Mouse (Mus musculus): ENCODE measurements around the gene Slc39a8. TPM values are rescaled to one million over a fixed set of nuclear protein-coding genes. Genes with fewer than 3 reads are reported as not detected.
A peak's percentile ranks its signal among the peaks of the same experiment; 100 is the strongest.

The Slc39a8 gene
- total RNA-seq (2021) (1 to 10 TPM; 5.3 to 7.1 TPM), polyA plus RNA-seq (2012; rRNA removed) (2.8 and 4.6 TPM in 2 replicates)
- long read RNA-seq, transcript Slc39a8-206 (9 exons, 3,383 nt) = major isoform, 5 of 8 reads
- long read RNA-seq, partial matches to known transcripts = 0 of 8 reads
- long read RNA-seq, other reads (novel, unspliced or antisense) = 0 of 8 reads

GRCm38 (mm10) chr3:135825016-135825753 is at the start of gene Slc39a8:
Slc39a8 (plus strand) TSS chr3:135825279.
- Histone ChIP-seq H3K4me1 (ENCODE audit: control insufficient read depth, insufficient read depth, low read length) (no peaks in the 10 kb centered on the region), H3K36me3 (ENCODE audit: control insufficient read depth, insufficient read depth, low read length) (no peaks in the 10 kb centered on the region), H3K4me3 (peak within 1 kb of the TSS; percentile 65), H3K27me3 (ENCODE audit: control insufficient read depth, insufficient read depth, low read length) (no peaks in the 10 kb centered on the region; the same call in 1 of the 2 replicates), H3K9ac (ENCODE audit: low read depth, low read length) (peak within 1 kb of the TSS; percentile 62), H3K79me2 (replicated peaks; ENCODE audit: control insufficient read depth, insufficient read depth, low read length) (no peaks in the 10 kb centered on the region), H3K27ac (peak within 1 kb of the TSS; percentile 49; the same call in 1 of the 2 replicates)
- TF ChIP-seq POLR2A (IDR thresholded peaks at IDR 0.05; ENCODE audit: insufficient read depth, low read depth, low read length) = no peak
- peak; percentile 61 for TF ChIP-seq CTCF (IDR thresholded peaks at IDR 0.05)
- intact Hi-C loops (cut with DNase I) = no loop called here
- 5% methylated on average over 22 of the region's 22 CpGs for WGBS
- DNase-seq = peak; percentile 79 to 84

GRCm38 (mm10) chr3:135785065-135785464 is 40.0 kb upstream of the Slc39a8 start:
- no peak overlapping the region for H3K4me3 ChIP-seq
- intact Hi-C loops (cut with DNase I) = no loop called here
- H3K4me1 ChIP-seq (ENCODE audit: control insufficient read depth, insufficient read depth, low read length) = no peaks in the 10 kb centered on the region
- no peaks in the 10 kb centered on the region for H3K36me3 ChIP-seq (ENCODE audit: control insufficient read depth, insufficient read depth, low read length)
- WGBS = 67% methylated on average over 7 of the region's 7 CpGs
- DNase-seq = no peak
- H3K9ac ChIP-seq (ENCODE audit: low read depth, low read length) = no peak overlapping the region
- no peaks in the 10 kb centered on the region for H3K27me3 ChIP-seq (ENCODE audit: control insufficient read depth, insufficient read depth, low read length)
- no peaks in the 10 kb centered on the region for H3K79me2 ChIP-seq (replicated peaks; ENCODE audit: control insufficient read depth, insufficient read depth, low read length)
- TF ChIP-seq EP300 (IDR thresholded peaks at IDR 0.05; ENCODE audit: insufficient read depth, low read depth, low read length) = no peak
- TF ChIP-seq CTCF (IDR thresholded peaks at IDR 0.05) = no peak
- no peak for TF ChIP-seq POLR2A (IDR thresholded peaks at IDR 0.05; ENCODE audit: insufficient read depth, low read depth, low read length)
- H3K27ac ChIP-seq = no peak overlapping the region

- Histone ChIP-seq H3K79me2 (replicated peaks; ENCODE audit: control insufficient read depth, insufficient read depth, low read length) (no peaks in the 10 kb centered on the region), H3K36me3 (ENCODE audit: control insufficient read depth, insufficient read depth, low read length) (no peaks in the 10 kb centered on the region), H3K9ac (ENCODE audit: low read depth, low read length) (no peak overlapping the region), H3K27me3 (ENCODE audit: control insufficient read depth, insufficient read depth, low read length) (no peaks in the 10 kb centered on the region), H3K4me3 (no peak overlapping the region), H3K4me1 (ENCODE audit: control insufficient read depth, insufficient read depth, low read length) (no peaks in the 10 kb centered on the region), H3K27ac (no peak overlapping the region)
- TF ChIP-seq CTCF (IDR thresholded peaks at IDR 0.05) = no peak
- no peak for TF ChIP-seq EP300 (IDR thresholded peaks at IDR 0.05; ENCODE audit: insufficient read depth, low read depth, low read length)
- TF ChIP-seq POLR2A (IDR thresholded peaks at IDR 0.05; ENCODE audit: insufficient read depth, low read depth, low read length) = no peak
- no peak for DNase-seq
- 69% methylated on average over 6 of the region's 6 CpGs for WGBS
- intact Hi-C loops (cut with DNase I) = no loop called here
Observed at GRCm38 (mm10) chr3:135796117-135796516, 29.0 kb upstream of the Slc39a8 start.

- H3K79me2 ChIP-seq (replicated peaks; ENCODE audit: control insufficient read depth, insufficient read depth, low read length) = no peaks in the 10 kb centered on the region
- no peak overlapping the region for H3K4me3 ChIP-seq
- H3K36me3 ChIP-seq (ENCODE audit: control insufficient read depth, insufficient read depth, low read length) = no peaks in the 10 kb centered on the region
- H3K27me3 ChIP-seq (ENCODE audit: control insufficient read depth, insufficient read depth, low read length) = no peaks in the 10 kb centered on the region
- H3K4me1 ChIP-seq (ENCODE audit: control insufficient read depth, insufficient read depth, low read length) = no peaks in the 10 kb centered on the region
- intact Hi-C loops (cut with DNase I) = no loop called here
- H3K27ac ChIP-seq = no peak overlapping the region
- no peak for DNase-seq
- no peak overlapping the region for H3K9ac ChIP-seq (ENCODE audit: low read depth, low read length)
- 63% methylated on average over 3 of the region's 3 CpGs for WGBS
- no peak for TF ChIP-seq EP300 (IDR thresholded peaks at IDR 0.05; ENCODE audit: insufficient read depth, low read depth, low read length)
- no peak for TF ChIP-seq CTCF (IDR thresholded peaks at IDR 0.05)
- TF ChIP-seq POLR2A (IDR thresholded peaks at IDR 0.05; ENCODE audit: insufficient read depth, low read depth, low read length) = no peak
Observed at GRCm38 (mm10) chr3:135798241-135798640, 26.8 kb upstream of the Slc39a8 start.

- no peaks in the 10 kb centered on the region for H3K36me3 ChIP-seq (ENCODE audit: control insufficient read depth, insufficient read depth, low read length)
- DNase-seq = no peak
- no peak overlapping the region for H3K27ac ChIP-seq
- TF ChIP-seq POLR2A (IDR thresholded peaks at IDR 0.05; ENCODE audit: insufficient read depth, low read depth, low read length) = no peak
- TF ChIP-seq CTCF (IDR thresholded peaks at IDR 0.05) = no peak
- no peak for TF ChIP-seq EP300 (IDR thresholded peaks at IDR 0.05; ENCODE audit: insufficient read depth, low read depth, low read length)
- H3K79me2 ChIP-seq (replicated peaks; ENCODE audit: control insufficient read depth, insufficient read depth, low read length) = no peaks in the 10 kb centered on the region
- H3K27me3 ChIP-seq (ENCODE audit: control insufficient read depth, insufficient read depth, low read length) = no peaks in the 10 kb centered on the region
- no peak overlapping the region for H3K9ac ChIP-seq (ENCODE audit: low read depth, low read length)
- intact Hi-C loops (cut with DNase I) = no loop called here
- no peak overlapping the region for H3K4me3 ChIP-seq
- WGBS = 45% methylated on average over 1 of the region's 1 CpGs
- H3K4me1 ChIP-seq (ENCODE audit: control insufficient read depth, insufficient read depth, low read length) = no peaks in the 10 kb centered on the region
Observed at GRCm38 (mm10) chr3:135798665-135799064, 26.4 kb upstream of the Slc39a8 start.

- DNase-seq = no peak
- 89% methylated on average over 14 of the region's 14 CpGs for WGBS
- no peak overlapping the region for H3K4me3 ChIP-seq
- H3K9ac ChIP-seq (ENCODE audit: low read depth, low read length) = no peak overlapping the region
- H3K27ac ChIP-seq = no peak overlapping the region
- no peaks in the 10 kb centered on the region for H3K4me1 ChIP-seq (ENCODE audit: control insufficient read depth, insufficient read depth, low read length)
- no peaks in the 10 kb centered on the region for H3K79me2 ChIP-seq (replicated peaks; ENCODE audit: control insufficient read depth, insufficient read depth, low read length)
- TF ChIP-seq POLR2A (IDR thresholded peaks at IDR 0.05; ENCODE audit: insufficient read depth, low read depth, low read length) (no peak), CTCF (IDR thresholded peaks at IDR 0.05) (no peak), EP300 (IDR thresholded peaks at IDR 0.05; ENCODE audit: insufficient read depth, low read depth, low read length) (no peak)
- no peaks in the 10 kb centered on the region for H3K36me3 ChIP-seq (ENCODE audit: control insufficient read depth, insufficient read depth, low read length)
- H3K27me3 ChIP-seq (ENCODE audit: control insufficient read depth, insufficient read depth, low read length) = no peaks in the 10 kb centered on the region
- intact Hi-C loops (cut with DNase I) = no loop called here
Observed at GRCm38 (mm10) chr3:135814665-135815064, 10.4 kb upstream of the Slc39a8 start.

All from heart, adult 2 months (tissue).